Mouse (Mus musculus) G1E (cell line): ENCODE data around the gene Fgf9.

Experiments
- CTCF ChIP-seq: IDR thresholded peaks from 2 replicates; pipeline ENCODE4 v1.5.1; 2012; ENCODE audit warnings: low read depth, low read length, inconsistent platforms, mixed read lengths
- GATA1 ChIP-seq: IDR thresholded peaks from 2 replicates; pipeline ENCODE4 v1.6.1; 2012; ENCODE audit warnings: borderline replicate concordance, low read length, inconsistent platforms, mixed read lengths
- GATA2 ChIP-seq: IDR thresholded peaks from 2 replicates; pipeline ENCODE4 v1.6.1; 2012; ENCODE audit warnings: low read depth, low read length, inconsistent platforms, borderline replicate concordance
- POLR2AphosphoS5 ChIP-seq: IDR thresholded peaks from 2 replicates; pipeline ENCODE4 v1.6.1; 2012; ENCODE audit warnings: low read depth, low read length, inconsistent platforms; ENCODE audit not compliant: insufficient replicate concordance
- TAL1 ChIP-seq: conservative IDR thresholded peaks from 2 replicates; pipeline ENCODE4 v1.6.1; 2012; ENCODE audit warnings: low read depth, low read length, inconsistent platforms, mixed read lengths

DNA sequence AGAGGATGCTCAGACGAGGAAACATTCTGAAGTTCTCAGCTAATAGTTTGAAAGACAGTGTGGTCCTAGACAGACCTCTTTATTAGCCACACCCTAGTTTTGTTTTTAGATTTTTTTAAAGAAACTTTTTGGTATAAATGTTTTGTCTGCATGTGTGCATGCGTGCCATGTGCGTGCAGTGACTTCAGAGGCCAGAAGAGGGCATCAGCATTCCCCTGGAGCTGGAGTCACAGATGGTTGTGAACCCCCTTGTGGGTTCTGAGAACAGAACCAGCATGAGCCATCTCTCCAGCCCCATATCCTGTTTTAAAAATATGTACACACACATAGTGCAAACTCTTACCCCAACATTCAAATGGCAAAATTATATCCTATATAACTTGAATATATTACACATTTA is 13.9 kb downstream of the Fgf9 start:
- TF ChIP-seq TAL1 (no peak), CTCF (no peak), GATA1 (no peak), GATA2 (no peak), POLR2AphosphoS5 (no peak)
